Mouse (Mus musculus): ENCODE data around the gene Epb41l4b.

DNA sequence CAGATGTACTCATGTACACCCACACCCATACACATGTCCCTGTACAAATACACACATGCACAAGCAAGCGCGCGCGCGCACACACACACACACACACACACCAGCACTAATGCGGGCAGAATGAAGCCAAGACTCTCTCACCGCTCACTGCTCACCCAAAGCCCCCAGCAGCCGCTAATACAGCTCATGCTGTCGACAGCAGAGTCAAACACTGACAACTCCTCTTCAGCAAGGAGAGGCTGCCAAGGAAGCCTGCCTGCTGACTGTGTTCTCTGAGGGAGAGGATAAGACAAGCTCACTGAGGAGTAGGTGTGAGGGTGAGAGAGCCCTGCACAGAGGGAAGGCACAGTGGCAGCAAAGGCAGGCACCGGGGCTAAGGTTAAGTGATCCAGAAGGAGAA is 11.4 kb downstream of the Epb41l4b start:
- TF ChIP-seq ZC3H11A (IDR thresholded peaks at IDR 0.05; ENCODE audit: low read depth, low read length) (no peak), CTCF (conservative IDR thresholded peaks at IDR 0.05 in 1 of 2, IDR thresholded peaks at IDR 0.05 in 1 of 2; ENCODE audit: low read depth in 2 of 2, low read length in 2 of 2) (no peak), USF1 (IDR thresholded peaks at IDR 0.05; ENCODE audit: low read depth, low read length) (no peak), JUND (conservative IDR thresholded peaks at IDR 0.05; ENCODE audit: low read depth, low read length) (no peak), RAD21 (IDR thresholded peaks at IDR 0.05; ENCODE audit: low read depth, low read length) (no peak), EP300 (IDR thresholded peaks at IDR 0.05; ENCODE audit: low read length) (no peak), UBTF (IDR thresholded peaks at IDR 0.05; ENCODE audit: low read depth, low read length) (no peak), E2F4 (IDR thresholded peaks at IDR 0.05; ENCODE audit: insufficient replicate concordance, low read depth, low read length) (no peak), MAFK (IDR thresholded peaks at IDR 0.05; ENCODE audit: insufficient replicate concordance, low read length) (no peak)

Data from CH12.LX (cell line).